Mouse (Mus musculus) heart, postnatal 0 days (tissue): ENCODE measurements at regions not wholly inside any gene's neighbourhood (a gene's known extent, or its start where the extent isn't known, plus 50 kb on each side); places are given as distances from the start of the nearest gene placed in this dataset.

ENCODE experiments used
- ATAC-seq: fragments of 200-750 bp; cut with Nextera tagmentation; 2 replicates; pipeline ENCODE4 v1.8.0; 2017; ENCODE audit warnings: low read depth, moderate number of reproducible peaks, moderate library complexity; ENCODE audit not compliant: insufficient read depth
- DNase-seq: peaks from one replicate; pipeline ENCODE4 v3.0.0-alpha.2; 2016; ENCODE audit warnings: low spot score
- H3K27ac ChIP-seq: fragments of 300-500 bp; sonication (generic); 2 replicates; pipeline ENCODE4 v1.5.1; 2014; ENCODE audit warnings: low read depth, mild to moderate bottlenecking
- H3K27me3 ChIP-seq: fragments of 300-500 bp; sonication (generic); 2 replicates; pipeline ENCODE4 v1.6.1; 2014; ENCODE audit warnings: low read length, mixed read lengths; ENCODE audit not compliant: control insufficient read depth, insufficient read depth
- H3K36me3 ChIP-seq: fragments of 300-500 bp; sonication (generic); replicated peaks from 2 replicates; pipeline ENCODE4 v1.6.1; 2014; ENCODE audit warnings: low read length, mixed read lengths; ENCODE audit not compliant: control insufficient read depth, insufficient read depth
- H3K4me1 ChIP-seq: fragments of 300-500 bp; sonication (generic); 2 replicates; pipeline ENCODE4 v1.6.1; 2014; ENCODE audit warnings: antibody characterized with exemption; ENCODE audit not compliant: control insufficient read depth, insufficient read depth
- H3K4me2 ChIP-seq: fragments of 300-500 bp; sonication (generic); 2 replicates; pipeline ENCODE4 v1.6.1; 2014; ENCODE audit warnings: low read depth, mild to moderate bottlenecking, low read length, moderate library complexity
- H3K4me3 ChIP-seq: fragments of 300-500 bp; sonication (generic); 2 replicates; pipeline ENCODE4 v1.5.1; 2014; ENCODE audit warnings: low read depth, low read length
- H3K9ac ChIP-seq: fragments of 300-500 bp; sonication (generic); replicated peaks from 2 replicates; pipeline ENCODE4 v1.6.1; 2014; ENCODE audit warnings: low read depth, low read length, mixed read lengths
- H3K9me3 ChIP-seq: fragments of 300-500 bp; sonication (generic); replicated peaks from 2 replicates; pipeline ENCODE4 v1.6.1; 2016; ENCODE audit warnings: low read length; ENCODE audit not compliant: control insufficient read depth
- CTCF ChIP-seq: IDR thresholded peaks from 2 replicates; pipeline ENCODE4 v1.5.1; 2016; ENCODE audit warnings: antibody characterized with exemption, control low read depth, low read depth
- EP300 ChIP-seq: IDR thresholded peaks from 2 replicates; pipeline ENCODE4 v1.6.1; 2016; ENCODE audit warnings: antibody characterized with exemption, low read depth
- WGBS: fragments of 180-500 bp; shearing (Covaris S2); extraction: QIAGEN DNeasy Blood & Tissue Kit; methylation state at CpG from one replicate; pipeline ENCODE4 v1.1.7; 2014; 5-methylcytosine and 5-hydroxymethylcytosine counted together

- H3K9me3 ChIP-seq = no peaks in the 10 kb centered on the region
- H3K27me3 ChIP-seq = no peaks in the 10 kb centered on the region
- H3K9ac ChIP-seq = no peak overlapping the region
- WGBS = 94% methylated on average over 3 of the region's 3 CpGs
- ATAC-seq = no peak
- H3K4me1 ChIP-seq = no peaks in the 10 kb centered on the region
- H3K27ac ChIP-seq = no peak overlapping the region
- no peaks in the 10 kb centered on the region for H3K36me3 ChIP-seq
- H3K4me3 ChIP-seq = no peak overlapping the region
- TF ChIP-seq EP300 = no peak
- TF ChIP-seq CTCF = no peak
- no peak for DNase-seq
- H3K4me2 ChIP-seq = no peak overlapping the region
These were observed 50.1 kb upstream of the 1700017B05Rik start for GRCm38 (mm10) chr9:57312521-57312920.
